Mouse (Mus musculus): ENCODE measurements at regions not wholly inside any gene's neighbourhood (a gene's known extent, or its start where the extent isn't known, plus 50 kb on each side); places are given as distances from the start of the nearest gene placed in this dataset.

DNA sequence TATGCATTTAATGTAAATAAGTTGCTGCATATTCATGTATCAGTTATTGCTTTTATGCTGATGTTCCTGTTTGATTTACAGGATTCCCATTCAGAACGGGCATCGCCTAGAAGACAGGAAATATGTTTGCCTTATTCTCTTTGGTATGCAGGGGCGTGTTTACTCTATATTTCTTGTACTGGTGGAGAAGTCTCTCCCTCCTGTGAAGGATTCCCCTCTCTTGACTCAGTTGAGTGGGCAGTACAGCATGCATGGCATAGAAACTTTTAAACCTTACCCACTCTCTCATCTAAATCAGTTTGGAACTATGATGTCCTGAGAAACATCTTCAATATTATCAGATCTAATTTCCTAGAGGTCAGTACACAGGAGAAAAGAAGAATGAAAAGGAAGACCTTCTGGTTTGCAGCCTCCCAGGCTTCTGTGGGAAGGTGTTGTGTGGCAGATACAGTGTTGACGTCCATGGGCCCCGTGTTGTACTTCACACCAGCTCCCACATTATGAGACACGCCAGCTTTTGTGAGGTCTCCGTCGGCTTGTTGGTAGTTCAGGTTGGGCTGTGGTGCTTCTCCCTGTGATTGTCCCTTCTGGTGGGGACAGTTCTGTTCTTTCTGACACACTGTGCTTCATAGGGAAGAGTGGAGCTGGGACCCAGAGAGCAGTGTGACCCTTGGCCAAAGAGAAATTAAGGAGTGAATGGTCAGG, 58.4 kb upstream of the Ptprm start:
- no peak for TF ChIP-seq CTCF (IDR thresholded peaks at IDR 0.05; ENCODE audit: insufficient read depth, low read depth, low read length)
- no peak for TF ChIP-seq POLR2A (IDR thresholded peaks at IDR 0.05; ENCODE audit: insufficient read depth, low read depth, low read length)

Data from olfactory bulb, adult 2 months (tissue).